Mouse (Mus musculus): ENCODE results near the gene Col18a1.

- TF ChIP-seq CTCF (IDR thresholded peaks at IDR 0.05; ENCODE audit: borderline replicate concordance, extremely low read depth, insufficient read depth, insufficient read length) (no peak), POLR2A (IDR thresholded peaks at IDR 0.05; ENCODE audit: borderline replicate concordance, extremely low read depth, insufficient read depth, insufficient read length, poor library complexity, severe bottlenecking) (no peak)
Measured at GRCm38 (mm10) chr10:77163392-77163977, 2.9 kb downstream of the Col18a1 start.
